Mouse (Mus musculus): Measurements from ENCODE around the gene Wfs1.

The Wfs1 gene

GRCm38 (mm10) chr5:36929376-36929775 lies 59.6 kb downstream of the Wfs1 start:
- DNase-seq (ENCODE audit: low spot score): no peak

GRCm38 (mm10) chr5:36928701-36929100 lies 60.3 kb downstream of the Wfs1 start:
- DNase-seq (ENCODE audit: low spot score): no peak

- no peak for DNase-seq (ENCODE audit: low spot score)
Observed at GRCm38 (mm10) chr5:36923826-36924700, 64.9 kb downstream of the Wfs1 start.

- no peak for DNase-seq (ENCODE audit: low spot score)
Observed at GRCm38 (mm10) chr5:36922811-36923210, 66.2 kb downstream of the Wfs1 start.

GRCm38 (mm10) chr5:36921871-36922270 lies 67.1 kb downstream of the Wfs1 start:
- no peak for DNase-seq (ENCODE audit: low spot score)

- DNase-seq (ENCODE audit: low spot score): no peak
Observed at GRCm38 (mm10) chr5:36920072-36920471, 68.9 kb downstream of the Wfs1 start.

GRCm38 (mm10) chr5:36918016-36918415 lies 71.0 kb downstream of the Wfs1 start:
- no peak for DNase-seq (ENCODE audit: low spot score)

GRCm38 (mm10) chr5:36917245-36917644 lies 71.8 kb downstream of the Wfs1 start:
- no peak for DNase-seq (ENCODE audit: low spot score)

- DNase-seq (ENCODE audit: low spot score): no peak
Observed at GRCm38 (mm10) chr5:36916581-36916980, 72.4 kb downstream of the Wfs1 start.
